Mouse (Mus musculus): ENCODE data around the gene Ifitm5. TPM values are rescaled to one million over a fixed set of nuclear protein-coding genes. Genes with fewer than 3 reads are reported as not detected.

Ifitm5 gene
- total and polyA plus RNA-seq, 2 experiments from 2014 or later, result 0.63 TPM; not detected in 1

GRCm38 (mm10) chr7:140942341-140942740 is 7.8 kb downstream of the Ifitm5 start:
- 0 out of 2 replicates have a peak overlapping the region, but pooled peaks have one; percentile 38 for H3K27ac ChIP-seq (ENCODE audit: low read depth, low read length)
- H3K9ac ChIP-seq (replicated peaks; ENCODE audit: low read length, poor library complexity, severe bottlenecking), result no peak overlapping the region; the same call in 1 of the 2 replicates
- TF ChIP-seq CTCF (IDR thresholded peaks at IDR 0.05), result no peak
- ATAC-seq (ENCODE audit: low FRiP score), result no peak
- H3K9me3 ChIP-seq (ENCODE audit: low read length), result no peaks in the 10 kb centered on the region
- H3K4me3 ChIP-seq (ENCODE audit: low read depth, low read length), result no peak overlapping the region
- DNase-seq (ENCODE audit: low spot score), result no peak
- H3K27me3 ChIP-seq (ENCODE audit: insufficient read depth, low read length), result no peaks in the 10 kb centered on the region
- no peaks in the 10 kb centered on the region; the same call in 1 of the 2 replicates for H3K4me1 ChIP-seq (ENCODE audit: insufficient read depth, low read length)
- H3K36me3 ChIP-seq (ENCODE audit: insufficient read depth, low read length), result no peaks in the 10 kb centered on the region
- H3K4me2 ChIP-seq (ENCODE audit: low read depth, low read length, poor library complexity, severe bottlenecking), result peak overlapping the region; percentile 48
- WGBS, result 66% methylated on average over 9 of the region's 9 CpGs

GRCm38 (mm10) chr7:140941222-140942051 is 8.7 kb downstream of the Ifitm5 start, which contains the start of gene Pgghg:
Gene Pgghg, plus strand, starts transcription at chr7:140941391.
- H3K27ac ChIP-seq (ENCODE audit: low read depth, low read length), result peak within 1 kb of the TSS; percentile 38; the same call in 1 of the 2 replicates
- ATAC-seq (ENCODE audit: low FRiP score), result peak; percentile 86
- H3K9me3 ChIP-seq (ENCODE audit: low read length), result no peaks in the 10 kb centered on the region
- peak within 1 kb of the TSS; percentile 48 for H3K4me2 ChIP-seq (ENCODE audit: low read depth, low read length, poor library complexity, severe bottlenecking)
- H3K9ac ChIP-seq (replicated peaks; ENCODE audit: low read length, poor library complexity, severe bottlenecking), result peak within 1 kb of the TSS; percentile 20; the same call in 1 of the 2 replicates
- peak; percentile 83 for TF ChIP-seq CTCF (IDR thresholded peaks at IDR 0.05)
- no peaks in the 10 kb centered on the region for H3K36me3 ChIP-seq (ENCODE audit: insufficient read depth, low read length)
- peak; percentile 70 for DNase-seq (ENCODE audit: low spot score)
- 4% methylated on average over 33 of the region's 33 CpGs for WGBS
- no peaks in the 10 kb centered on the region for H3K27me3 ChIP-seq (ENCODE audit: insufficient read depth, low read length)
- H3K4me1 ChIP-seq (ENCODE audit: insufficient read depth, low read length), result no peaks in the 10 kb centered on the region; the same call in 1 of the 2 replicates
- peak within 1 kb of the TSS; percentile 29 for H3K4me3 ChIP-seq (ENCODE audit: low read depth, low read length)

GRCm38 (mm10) chr7:140939669-140940171 is 10.4 kb downstream of the Ifitm5 start:
- no peak for DNase-seq (ENCODE audit: low spot score)
- WGBS, result 21% methylated on average over 7 of the region's 8 CpGs
- H3K27me3 ChIP-seq (ENCODE audit: insufficient read depth, low read length), result no peaks in the 10 kb centered on the region
- H3K4me3 ChIP-seq (ENCODE audit: low read depth, low read length), result no peak overlapping the region
- H3K9me3 ChIP-seq (ENCODE audit: low read length), result no peaks in the 10 kb centered on the region
- no peak; the same call in 1 of the 2 replicates for ATAC-seq (ENCODE audit: low FRiP score)
- H3K36me3 ChIP-seq (ENCODE audit: insufficient read depth, low read length), result no peaks in the 10 kb centered on the region
- no peaks in the 10 kb centered on the region; the same call in 1 of the 2 replicates for H3K4me1 ChIP-seq (ENCODE audit: insufficient read depth, low read length)
- no peak overlapping the region for H3K27ac ChIP-seq (ENCODE audit: low read depth, low read length)
- H3K9ac ChIP-seq (replicated peaks; ENCODE audit: low read length, poor library complexity, severe bottlenecking), result no peak overlapping the region
- no peak overlapping the region; the same call in 1 of the 2 replicates for H3K4me2 ChIP-seq (ENCODE audit: low read depth, low read length, poor library complexity, severe bottlenecking)
- no peak for TF ChIP-seq CTCF (IDR thresholded peaks at IDR 0.05)

GRCm38 (mm10) chr7:140938896-140939295 is 11.2 kb downstream of the Ifitm5 start:
- Histone ChIP-seq H3K4me1 (ENCODE audit: insufficient read depth, low read length) (no peaks in the 10 kb centered on the region; the same call in 1 of the 2 replicates), H3K9me3 (ENCODE audit: low read length) (no peaks in the 10 kb centered on the region), H3K4me3 (ENCODE audit: low read depth, low read length) (no peak overlapping the region), H3K4me2 (ENCODE audit: low read depth, low read length, poor library complexity, severe bottlenecking) (no peak overlapping the region), H3K27me3 (ENCODE audit: insufficient read depth, low read length) (no peaks in the 10 kb centered on the region), H3K36me3 (ENCODE audit: insufficient read depth, low read length) (no peaks in the 10 kb centered on the region), H3K27ac (ENCODE audit: low read depth, low read length) (no peak overlapping the region), H3K9ac (replicated peaks; ENCODE audit: low read length, poor library complexity, severe bottlenecking) (no peak overlapping the region)
- 19% methylated on average over 2 of the region's 2 CpGs for WGBS
- no peak for ATAC-seq (ENCODE audit: low FRiP score)
- TF ChIP-seq CTCF (IDR thresholded peaks at IDR 0.05), result no peak
- DNase-seq (ENCODE audit: low spot score), result no peak

GRCm38 (mm10) chr7:140938436-140938835 is 11.7 kb downstream of the Ifitm5 start:
- no peaks in the 10 kb centered on the region for H3K27me3 ChIP-seq (ENCODE audit: insufficient read depth, low read length)
- no peak for DNase-seq (ENCODE audit: low spot score)
- no peak for ATAC-seq (ENCODE audit: low FRiP score)
- no peaks in the 10 kb centered on the region; the same call in 1 of the 2 replicates for H3K4me1 ChIP-seq (ENCODE audit: insufficient read depth, low read length)
- WGBS, result 37% methylated on average over 3 of the region's 3 CpGs
- TF ChIP-seq CTCF (IDR thresholded peaks at IDR 0.05), result peak; percentile 35; the same call in 1 of the 2 replicates
- H3K9ac ChIP-seq (replicated peaks; ENCODE audit: low read length, poor library complexity, severe bottlenecking), result no peak overlapping the region
- no peak overlapping the region for H3K4me3 ChIP-seq (ENCODE audit: low read depth, low read length)
- H3K4me2 ChIP-seq (ENCODE audit: low read depth, low read length, poor library complexity, severe bottlenecking), result no peak overlapping the region
- no peaks in the 10 kb centered on the region for H3K9me3 ChIP-seq (ENCODE audit: low read length)
- no peaks in the 10 kb centered on the region for H3K36me3 ChIP-seq (ENCODE audit: insufficient read depth, low read length)
- H3K27ac ChIP-seq (ENCODE audit: low read depth, low read length), result no peak overlapping the region

GRCm38 (mm10) chr7:140927181-140927580 is 22.9 kb downstream of the Ifitm5 start:
- DNase-seq (ENCODE audit: low spot score) (no peak), ATAC-seq (ENCODE audit: low FRiP score) (no peak)
- no peak for TF ChIP-seq CTCF (IDR thresholded peaks at IDR 0.05)
- Histone ChIP-seq H3K4me3 (ENCODE audit: low read depth, low read length) (no peak overlapping the region), H3K36me3 (ENCODE audit: insufficient read depth, low read length) (no peaks in the 10 kb centered on the region), H3K4me2 (ENCODE audit: low read depth, low read length, poor library complexity, severe bottlenecking) (no peak overlapping the region), H3K9me3 (ENCODE audit: low read length) (no peaks in the 10 kb centered on the region), H3K9ac (replicated peaks; ENCODE audit: low read length, poor library complexity, severe bottlenecking) (no peak overlapping the region), H3K27ac (ENCODE audit: low read depth, low read length) (no peak overlapping the region), H3K4me1 (ENCODE audit: insufficient read depth, low read length) (peaks cover 5% of the 10 kb centered on the region; the same call in 1 of the 2 replicates), H3K27me3 (ENCODE audit: insufficient read depth, low read length) (peaks cover 33% of the 10 kb centered on the region)
- WGBS, result 91% methylated on average over 6 of the region's 6 CpGs
